Mouse (Mus musculus): ENCODE results near the gene Arhgef3. TPM values are rescaled to one million over a fixed set of nuclear protein-coding genes. Genes with fewer than 3 reads are reported as not detected.

Gene Arhgef3
- total RNA-seq, 2 experiments from 2014 or later: 77.1 to 79.5 TPM

- TF ChIP-seq CTCF (conservative IDR thresholded peaks at IDR 0.05): no peak
- H3K27ac ChIP-seq: no peak overlapping the region
- DNase-seq (ENCODE audit: low spot score in 2 of 2): no peak
- no peak overlapping the region for H3K4me3 ChIP-seq
These were observed 171.5 kb downstream of the Arhgef3 start for GRCm38 (mm10) chr14:27286202-27286601.

GRCm38 (mm10) chr14:27289053-27289452 lies 174.4 kb downstream of the Arhgef3 start:
- DNase-seq (ENCODE audit: low spot score in 2 of 2): no peak
- no peak overlapping the region for H3K4me3 ChIP-seq

GRCm38 (mm10) chr14:27292101-27292500 lies 177.4 kb downstream of the Arhgef3 start:
- H3K4me3 ChIP-seq: no peak overlapping the region
- no peak overlapping the region for H3K27ac ChIP-seq
- no peak for DNase-seq (ENCODE audit: low spot score in 2 of 2)
- TF ChIP-seq CTCF (conservative IDR thresholded peaks at IDR 0.05): no peak

More at GRCm38 (mm10) chr14:27289053-27289452, 174.4 kb downstream of the Arhgef3 start:
- no peak for TF ChIP-seq CTCF (conservative IDR thresholded peaks at IDR 0.05)
- H3K27ac ChIP-seq: no peak overlapping the region

GRCm38 (mm10) chr14:27295821-27296220 lies 181.1 kb downstream of the Arhgef3 start:
- H3K4me3 ChIP-seq: no peak overlapping the region
- TF ChIP-seq CTCF (conservative IDR thresholded peaks at IDR 0.05): no peak
- no peak overlapping the region for H3K27ac ChIP-seq
- no peak for DNase-seq (ENCODE audit: low spot score in 2 of 2)

GRCm38 (mm10) chr14:27296987-27297386 lies 182.3 kb downstream of the Arhgef3 start:
- TF ChIP-seq CTCF (conservative IDR thresholded peaks at IDR 0.05): no peak
- Histone ChIP-seq H3K27ac (no peak overlapping the region), H3K4me3 (no peak overlapping the region)
- DNase-seq (ENCODE audit: low spot score in 2 of 2): no peak

GRCm38 (mm10) chr14:27298875-27299274 lies 184.2 kb downstream of the Arhgef3 start:
- Histone ChIP-seq H3K4me3 (no peak overlapping the region), H3K27ac (no peak overlapping the region)
- DNase-seq (ENCODE audit: low spot score in 2 of 2): no peak
- no peak for TF ChIP-seq CTCF (conservative IDR thresholded peaks at IDR 0.05)

- no peak overlapping the region for H3K4me3 ChIP-seq
- TF ChIP-seq CTCF (conservative IDR thresholded peaks at IDR 0.05): no peak
- no peak overlapping the region for H3K27ac ChIP-seq
- no peak for DNase-seq (ENCODE audit: low spot score in 2 of 2)
These were observed 185.0 kb downstream of the Arhgef3 start for GRCm38 (mm10) chr14:27299705-27300104.

- H3K27ac ChIP-seq: no peak overlapping the region
- no peak for TF ChIP-seq CTCF (conservative IDR thresholded peaks at IDR 0.05)
- H3K4me3 ChIP-seq: no peak overlapping the region
- peak; percentile 13 to 26 for DNase-seq (ENCODE audit: low spot score in 2 of 2)
These were observed 187.2 kb downstream of the Arhgef3 start for GRCm38 (mm10) chr14:27301768-27302499.

- no peak for TF ChIP-seq CTCF (conservative IDR thresholded peaks at IDR 0.05)
- no peak for DNase-seq (ENCODE audit: low spot score in 2 of 2)
- Histone ChIP-seq H3K27ac (no peak overlapping the region), H3K4me3 (no peak overlapping the region)
These were observed 188.6 kb downstream of the Arhgef3 start for GRCm38 (mm10) chr14:27303294-27303693.

- DNase-seq (ENCODE audit: low spot score in 2 of 2): no peak
- TF ChIP-seq CTCF (conservative IDR thresholded peaks at IDR 0.05): no peak
- H3K27ac ChIP-seq: no peak overlapping the region
- no peak overlapping the region for H3K4me3 ChIP-seq
These were observed 189.7 kb downstream of the Arhgef3 start for GRCm38 (mm10) chr14:27304408-27304807.

GRCm38 (mm10) chr14:27308761-27309160 lies 194.1 kb downstream of the Arhgef3 start:
- DNase-seq (ENCODE audit: low spot score in 2 of 2): no peak
- H3K4me3 ChIP-seq: no peak overlapping the region
- 0 out of 2 replicates have a peak, but pooled peaks have one; percentile 12 for TF ChIP-seq CTCF (conservative IDR thresholded peaks at IDR 0.05)
- no peak overlapping the region for H3K27ac ChIP-seq

GRCm38 (mm10) chr14:27310559-27311242 lies 196.0 kb downstream of the Arhgef3 start:
- Histone ChIP-seq H3K4me3 (no peak overlapping the region), H3K27ac (no peak overlapping the region)
- no peak for DNase-seq (ENCODE audit: low spot score in 2 of 2)
- no peak for TF ChIP-seq CTCF (conservative IDR thresholded peaks at IDR 0.05)

- no peak overlapping the region for H3K27ac ChIP-seq
- no peak for DNase-seq (ENCODE audit: low spot score in 2 of 2)
- no peak for TF ChIP-seq CTCF (conservative IDR thresholded peaks at IDR 0.05)
- no peak overlapping the region for H3K4me3 ChIP-seq
These were observed 197.7 kb downstream of the Arhgef3 start for GRCm38 (mm10) chr14:27312380-27312779.

- no peak for DNase-seq (ENCODE audit: low spot score in 2 of 2)
- no peak for TF ChIP-seq CTCF (conservative IDR thresholded peaks at IDR 0.05)
- Histone ChIP-seq H3K4me3 (no peak overlapping the region), H3K27ac (no peak overlapping the region)
These were observed 201.0 kb downstream of the Arhgef3 start for GRCm38 (mm10) chr14:27315737-27316136.

All from layer of hippocampus, adult 2 months (tissue).